Mouse (Mus musculus): ENCODE results near the gene Pin4. TPM values are rescaled to one million over a fixed set of nuclear protein-coding genes. Genes with fewer than 3 reads are reported as not detected.
"Not testable (repeated sequence)": the region's sequence is repeated elsewhere in the genome, so short reads cannot be mapped to it uniquely, and the experiment has no call there.

Gene Pin4
- total RNA-seq (2022), result 10 to 100 TPM; 17.4 to 90.6 (median 27.7) TPM

DNA sequence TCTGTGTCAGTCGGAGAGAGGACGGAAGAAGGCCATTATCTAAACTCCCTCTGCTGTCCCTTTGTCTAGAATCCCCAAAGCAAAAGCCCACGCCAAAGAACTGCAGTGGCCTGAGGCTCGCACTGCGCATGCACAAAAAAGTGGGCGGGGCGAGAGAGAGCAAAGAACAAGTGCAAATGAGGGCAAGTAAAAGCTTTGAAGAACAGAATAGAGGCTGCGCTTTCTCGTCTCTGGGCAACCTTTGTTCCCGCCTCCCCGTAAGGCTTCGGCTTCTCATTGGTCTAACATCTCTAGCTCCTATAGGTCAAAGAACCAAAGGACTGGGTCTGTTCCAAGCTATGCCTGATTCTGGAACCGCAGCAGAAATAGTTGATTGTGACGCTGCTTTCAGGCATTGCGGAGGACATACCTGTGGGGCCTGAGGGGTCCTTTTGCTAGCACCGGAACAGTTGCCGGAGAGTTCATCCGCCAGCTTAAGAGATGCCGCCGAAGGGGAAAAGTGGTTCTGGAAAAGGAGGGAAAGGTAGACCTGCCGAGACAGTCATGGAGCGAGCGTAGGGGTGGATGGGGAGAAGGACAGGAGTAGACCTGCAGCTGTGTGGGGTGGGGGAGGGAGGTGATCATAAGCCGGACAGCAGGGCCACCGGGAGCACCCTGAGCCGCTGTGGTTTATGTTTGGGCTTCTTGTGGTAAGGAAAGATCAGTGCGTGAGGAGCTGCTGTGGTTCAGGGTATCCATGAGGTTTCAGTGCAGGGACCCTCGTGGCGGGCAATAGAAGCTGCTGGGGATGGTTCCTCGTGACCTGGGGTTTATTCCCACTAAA, at the start of gene Pin4:
Gene Pin4 (plus strand): TSS at position 406 of the 823 bp plus-strand sequence.
- DNase-seq, result peak; percentile 93

GRCm38 (mm10) chrX:102070591-102071471, 48.4 kb upstream of the Pin4 start, which contains the start of gene Rtl5:
TSS of gene Rtl5 (minus strand) at chrX:102071304.
- peak; percentile 72 for DNase-seq

DNA sequence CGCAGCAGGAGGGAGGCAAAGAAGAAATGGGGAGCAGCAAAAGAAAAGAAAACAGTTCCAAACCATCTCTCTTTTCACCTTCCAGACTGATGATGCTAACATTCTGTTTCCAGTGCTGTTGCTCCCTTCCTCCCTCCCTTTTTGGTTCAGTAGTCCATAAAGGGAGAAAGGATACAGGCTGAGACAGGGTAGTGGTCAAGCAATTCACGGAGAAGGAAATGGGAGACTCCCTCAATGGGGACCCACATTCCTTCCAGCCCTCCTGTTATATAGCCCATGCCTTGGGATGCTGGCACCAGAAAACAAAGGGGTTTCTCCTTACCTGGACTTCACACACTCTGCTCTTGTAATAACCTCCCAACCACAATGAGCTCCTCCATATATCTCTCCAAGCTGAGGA, 47.7 kb upstream of the Pin4 start:
- DNase-seq, result no peak

GRCm38 (mm10) chrX:102073605-102074325, 45.5 kb upstream of the Pin4 start:
- no peak for DNase-seq

- DNase-seq, result no peak
Measured at GRCm38 (mm10) chrX:102074435-102074834, 44.8 kb upstream of the Pin4 start.

DNA sequence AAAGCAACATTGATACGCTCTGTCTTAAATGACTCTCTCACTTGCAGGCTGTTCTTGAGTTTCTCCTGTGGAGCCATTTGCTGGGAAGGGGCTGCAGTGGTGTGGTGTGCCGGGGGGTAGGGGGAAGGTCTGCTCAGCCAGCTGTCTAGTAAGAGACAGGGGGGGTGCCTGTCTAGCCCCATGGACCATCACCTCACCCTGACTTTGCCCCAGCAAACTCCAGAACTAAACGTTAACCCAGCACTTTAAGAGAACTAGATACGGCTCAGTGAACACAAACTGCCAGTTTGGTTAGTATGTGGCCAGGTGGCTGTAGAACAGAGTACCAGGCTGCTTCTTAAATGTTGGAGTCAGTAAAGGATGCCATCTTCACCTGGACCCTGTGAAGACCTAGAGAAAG, 44.1 kb upstream of the Pin4 start:
- no peak for DNase-seq

DNA sequence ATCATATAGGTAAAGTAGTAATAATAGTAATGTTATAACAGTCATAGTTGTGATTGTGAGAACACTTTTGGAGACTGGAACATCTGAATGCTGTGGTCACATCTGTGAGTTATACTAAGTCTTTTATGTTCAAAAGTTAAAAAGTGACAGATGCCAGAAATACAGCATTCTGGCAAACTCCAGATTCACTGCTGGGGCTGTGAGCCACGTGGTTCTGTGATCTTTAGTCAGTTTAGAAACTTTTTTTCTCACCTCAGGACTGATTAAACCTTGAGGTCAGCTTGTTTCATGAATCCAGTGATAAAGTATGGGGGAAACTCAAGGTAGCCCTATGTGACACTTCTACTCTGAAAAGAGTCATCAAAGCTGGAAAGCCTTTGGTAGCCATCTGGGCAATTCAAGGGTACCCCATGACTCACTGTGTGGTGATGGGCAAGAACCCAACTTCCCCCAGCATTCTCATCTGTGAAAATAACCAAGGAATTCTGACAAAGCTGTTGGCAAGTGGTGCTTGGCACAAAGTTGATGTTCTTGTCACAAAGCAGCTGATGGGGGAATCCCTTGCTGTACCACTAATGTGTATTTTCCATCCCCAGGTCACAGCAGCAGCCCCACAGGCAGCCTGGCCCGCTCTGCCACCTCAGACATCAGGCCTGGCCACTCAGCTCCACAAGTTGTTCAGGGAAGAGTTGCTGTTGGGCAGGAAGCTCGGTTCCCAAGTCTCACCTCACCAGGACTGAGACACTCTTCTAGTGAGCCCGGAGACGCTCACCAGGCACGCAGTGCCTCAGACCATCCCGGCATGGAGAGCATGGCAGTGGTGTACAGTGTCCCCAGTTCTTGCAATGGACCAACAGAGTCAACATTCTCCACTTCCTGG, 42.1 kb upstream of the Pin4 start:
- DNase-seq, result no peak

GRCm38 (mm10) chrX:102081076-102081475, 38.2 kb upstream of the Pin4 start:
- no peak for DNase-seq

DNA sequence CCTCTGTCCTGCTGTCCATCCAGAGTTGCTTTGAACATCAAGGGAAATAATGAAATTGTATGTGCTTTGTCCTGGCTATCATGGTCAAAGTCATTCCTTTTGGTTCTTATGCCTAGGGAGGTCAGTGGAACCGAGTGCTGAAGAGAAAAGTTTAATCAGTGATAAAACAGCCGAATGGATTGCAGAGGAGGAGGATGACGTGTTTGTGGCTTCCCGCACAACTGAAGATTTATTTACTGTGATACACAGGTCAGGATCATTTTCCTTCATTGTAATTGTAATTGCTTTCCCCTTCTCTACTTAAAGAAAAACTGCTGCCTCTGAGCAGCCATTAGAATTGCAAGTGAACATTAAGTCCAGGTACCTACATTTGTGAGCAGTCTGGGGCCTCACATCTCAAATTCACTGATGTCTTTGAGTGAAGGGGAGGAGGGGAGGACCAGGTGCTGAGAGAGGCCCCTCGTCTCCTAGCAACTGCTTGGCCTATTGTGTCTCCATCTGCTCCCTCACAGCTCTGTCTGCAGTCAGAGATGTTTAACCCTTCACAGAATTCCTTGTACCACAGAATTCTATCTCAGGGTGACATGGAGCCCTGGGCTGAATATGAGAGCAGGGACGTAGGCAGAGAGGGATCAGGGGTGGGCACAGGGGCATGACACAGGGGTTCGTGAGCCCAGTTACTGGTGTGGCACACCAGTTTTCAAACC, 37.5 kb upstream of the Pin4 start:
- no peak for DNase-seq

DNA sequence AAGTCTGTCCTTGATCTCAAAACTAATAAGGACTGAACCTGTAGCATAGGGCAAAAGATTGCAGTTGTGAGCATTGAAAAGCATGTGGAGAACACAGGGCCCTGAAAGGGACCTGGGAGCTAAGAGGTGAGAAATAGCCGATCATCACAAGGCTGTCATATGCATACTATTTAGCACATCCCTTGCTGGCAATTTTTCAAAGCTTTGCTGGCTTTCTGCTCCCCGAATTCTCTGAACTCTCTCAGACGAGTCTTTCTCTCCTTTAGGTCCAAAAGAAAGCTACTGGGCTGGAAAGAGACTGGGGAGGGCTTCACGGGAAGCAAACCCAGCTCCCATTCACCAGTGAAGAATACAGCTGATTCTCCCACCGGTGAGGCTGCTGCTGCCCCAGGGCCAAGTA, 36.9 kb upstream of the Pin4 start:
- DNase-seq, result no peak

GRCm38 (mm10) chrX:102085798-102086443, 33.3 kb upstream of the Pin4 start:
- no peak for DNase-seq

- no peak for DNase-seq
Measured at GRCm38 (mm10) chrX:102090605-102091004, 28.6 kb upstream of the Pin4 start.

- no peak for DNase-seq
Measured at GRCm38 (mm10) chrX:102094381-102094904, 24.8 kb upstream of the Pin4 start.

GRCm38 (mm10) chrX:102101886-102102285, 17.4 kb upstream of the Pin4 start:
- no peak for DNase-seq

DNA sequence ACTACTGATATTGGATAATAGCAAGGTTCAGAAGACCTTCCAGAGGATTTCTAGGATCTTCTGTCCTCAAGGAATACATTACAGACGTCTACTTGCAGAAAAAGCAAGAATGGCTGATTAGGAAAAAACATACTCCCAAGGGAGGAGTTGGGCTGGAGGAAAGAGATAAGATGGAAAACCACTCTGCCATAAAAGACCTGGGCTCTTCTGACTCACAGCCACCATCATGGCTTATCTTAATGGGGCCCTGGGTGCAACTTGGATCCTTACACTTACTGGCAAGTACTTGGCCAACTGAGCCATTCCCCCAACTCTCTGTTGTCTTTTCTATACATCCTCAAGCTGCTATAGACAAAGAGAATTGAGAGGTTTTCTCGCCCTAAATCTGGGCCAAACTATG, 15.4 kb upstream of the Pin4 start:
- DNase-seq, result not testable (repeated sequence)

GRCm38 (mm10) chrX:102109349-102109748, 9.9 kb upstream of the Pin4 start:
- not testable (repeated sequence) for DNase-seq

GRCm38 (mm10) chrX:102115676-102116075, 3.6 kb upstream of the Pin4 start:
- DNase-seq, result no peak

DNA sequence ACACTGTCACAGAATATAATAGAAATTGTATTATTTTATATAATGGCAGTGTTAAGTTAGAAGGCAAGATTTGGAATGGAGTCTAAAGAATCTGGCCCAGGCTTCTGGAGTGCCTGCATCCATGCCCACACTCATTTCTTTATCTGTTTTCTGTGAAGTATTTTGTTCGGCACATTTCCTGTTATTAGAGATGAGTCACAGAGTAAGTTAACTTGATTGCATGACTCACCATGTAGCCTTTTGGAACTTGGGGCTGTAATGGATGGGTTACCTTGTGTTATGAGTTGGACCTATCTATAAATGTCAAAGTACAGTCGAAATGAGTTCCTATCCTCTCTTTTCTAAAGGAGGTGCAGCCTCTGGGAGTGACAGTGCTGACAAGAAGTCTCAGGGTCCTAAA, 2.1 kb downstream of the Pin4 start:
- no peak for DNase-seq

DNA sequence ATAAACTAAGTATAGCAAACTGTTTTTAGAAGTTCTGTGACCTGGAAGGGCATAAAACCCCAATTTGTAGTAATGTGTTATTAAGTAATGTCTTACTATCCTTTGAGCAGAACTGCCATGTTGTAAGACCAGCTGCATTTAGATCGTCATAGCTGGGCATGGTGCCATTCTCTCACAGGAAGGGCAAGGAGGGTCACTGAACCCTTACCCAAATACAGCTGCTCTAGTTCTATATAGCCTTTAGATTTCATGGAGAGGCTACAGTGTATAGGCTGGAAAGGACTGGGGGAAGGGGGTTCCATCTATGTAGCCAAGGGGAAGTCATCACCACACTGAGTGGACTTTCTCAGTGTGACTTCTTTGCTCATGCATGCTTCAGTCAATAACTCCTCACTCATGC, 21.9 kb downstream of the Pin4 start:
- DNase-seq, result no peak
